In genomic region chr8:105275387-105275786, GRCm38 (mm10) we compare ENCODE assay signal across 9 mouse cellular contexts. TPM values are rescaled to one million over a fixed set of nuclear protein-coding genes. Genes with fewer than 3 reads are reported as not detected.
DNase-seq lines count a peak whose midpoint lies in the region; ATAC-seq and TF ChIP-seq lines count a peak whose summit lies in the region.
"Had no signal": no experiment of that assay in that cellular context is flagged by ENCODE, and none has a peak within 500 bp of the region (broad histone marks: within the 10 kb centered on the region; RNA-seq: fewer than 3 reads in every experiment).

No protein-coding gene starts in this region.

- peak overlapping the region; percentile 77; the same call in 1 of the 2 replicates for H3K4me2 ChIP-seq in lung, embryonic 14.5 days
- H3K4me2 ChIP-seq in hindbrain, postnatal 0 days (ENCODE audit: low read depth, low read length) = peak overlapping the region; percentile 83
- H3K4me2 ChIP-seq in neural tube, embryonic 13.5 days = peak overlapping the region; percentile 77

- 12% methylated on average over 11 of the region's 11 CpGs for WGBS in lung, embryonic 14.5 days
- 8% methylated on average over 11 of the region's 11 CpGs for WGBS in hindbrain, postnatal 0 days
- WGBS in neural tube, embryonic 13.5 days = 5% methylated on average over 11 of the region's 11 CpGs

- H3K4me3 ChIP-seq in lung, embryonic 14.5 days (ENCODE audit: low read depth, low read length) = no peak overlapping the region
- peak overlapping the region; percentile 48; the same call in 1 of the 2 replicates for H3K4me3 ChIP-seq in hindbrain, postnatal 0 days (ENCODE audit: low read length)
- H3K4me3 ChIP-seq in neural tube, embryonic 13.5 days = no peak overlapping the region

- H3K27me3 ChIP-seq in lung, embryonic 14.5 days (ENCODE audit: insufficient read depth, low read length) = peaks cover 90% of the 10 kb centered on the region
- peaks cover 28% of the 10 kb centered on the region for H3K27me3 ChIP-seq in hindbrain, postnatal 0 days (ENCODE audit: insufficient read depth, low read length)
- H3K27me3 ChIP-seq in neural tube, embryonic 13.5 days = peaks cover 99% of the 10 kb centered on the region

- peaks cover 8% of the 10 kb centered on the region for H3K4me1 ChIP-seq in lung, embryonic 14.5 days (ENCODE audit: insufficient read depth)
- H3K4me1 ChIP-seq in hindbrain, postnatal 0 days (ENCODE audit: insufficient read depth, low read length) = peaks cover 7% of the 10 kb centered on the region; the same call in 1 of the 2 replicates
- H3K4me1 ChIP-seq in neural tube, embryonic 13.5 days (replicated peaks) = peaks cover 43% of the 10 kb centered on the region

- peak; percentile 92 for DNase-seq in heart, adult 11 months
- DNase-seq in heart, adult 8-10 months (ENCODE audit: low spot score) = no peak
- no peak for DNase-seq in lung, embryonic 14.5 days
- DNase-seq in lung, adult 18-20 months = no peak
- DNase-seq in hindbrain, postnatal 0 days (ENCODE audit: low spot score) = no peak
- DNase-seq in right cerebral cortex, postnatal 25 days = no peak

- ATAC-seq in lung, embryonic 14.5 days (ENCODE audit: insufficient read depth) = no peak
- no peak for ATAC-seq in hindbrain, postnatal 0 days
- no peak for ATAC-seq in neural tube, embryonic 13.5 days (ENCODE audit: low read depth)
- ATAC-seq in granulocyte monocyte progenitor cell, adult 5-6 weeks (replicated peaks; ENCODE audit: poor library complexity, severe bottlenecking) = no peak
- ATAC-seq: inflammation-experienced regulatory T-cells, adult 6 months had no signal

- H3K36me3 ChIP-seq in lung, embryonic 14.5 days (ENCODE audit: insufficient read depth) = 0 out of 2 replicates have a peak, but pooled peaks cover 2% of the 10 kb centered on the region
- no peaks in the 10 kb centered on the region for H3K36me3 ChIP-seq in hindbrain, postnatal 0 days (ENCODE audit: insufficient read depth, low read length)
- peaks cover 8% of the 10 kb centered on the region; the same call in 1 of the 2 replicates for H3K36me3 ChIP-seq in neural tube, embryonic 13.5 days

- no peak for TF ChIP-seq CTCF in lung, embryonic 14.5 days (IDR thresholded peaks at IDR 0.05; ENCODE audit: low read depth)
- no peak for TF ChIP-seq CTCF in hindbrain, postnatal 0 days (IDR thresholded peaks at IDR 0.05; ENCODE audit: low read depth)

- H3K9ac ChIP-seq in lung, embryonic 14.5 days = no peak overlapping the region
- no peak overlapping the region for H3K9ac ChIP-seq in hindbrain, postnatal 0 days (replicated peaks; ENCODE audit: low read length)
- H3K9ac ChIP-seq in neural tube, embryonic 13.5 days = no peak overlapping the region

- no peaks in the 10 kb centered on the region for H3K9me3 ChIP-seq in lung, embryonic 14.5 days (ENCODE audit: low read depth, low read length)
- H3K9me3 ChIP-seq in hindbrain, postnatal 0 days (ENCODE audit: low read length) = no peaks in the 10 kb centered on the region
- no peaks in the 10 kb centered on the region for H3K9me3 ChIP-seq in neural tube, embryonic 13.5 days

- H3K27ac ChIP-seq in lung, embryonic 14.5 days (ENCODE audit: low read depth) = no peak overlapping the region
- H3K27ac ChIP-seq in hindbrain, postnatal 0 days = no peak overlapping the region
- no peak overlapping the region for H3K27ac ChIP-seq in neural tube, embryonic 13.5 days (replicated peaks)

RNA-seq across cellular contexts. Expression of gene Nol3, which starts 0.6 kb away (rescaled TPM):
- 10 to 100 TPM; 23.7 to 28.3 (median 27.1) TPM for total RNA-seq in heart, adult 8-10 months (2022)
- polyA plus RNA-seq in lung, embryonic 14.5 days (2014; fragmentation: Nextera tagmentation; extraction: Ambion mirVana) = 0.61 and 1.1 TPM in 2 replicates
- total RNA-seq in hindbrain, postnatal 0 days (2014; rRNA removed) = 2.1 and 2.6 TPM in 2 replicates
- polyA plus RNA-seq in hindbrain, postnatal 0 days (2015; fragmentation: Nextera tagmentation; extraction: Ambion mirVana) = 6.6 and 6.9 TPM in 2 replicates
- polyA plus RNA-seq in neural tube, embryonic 13.5 days (2015; fragmentation: Nextera tagmentation; extraction: Ambion mirVana) = 5.3 and 6.9 TPM in 2 replicates
- total RNA-seq in granulocyte monocyte progenitor cell, adult 5-6 weeks (2014; fragmentation: Nextera tagmentation) = not detected in 2 replicates
- not detected in 2 replicates for total RNA-seq in granulocyte monocyte progenitor cell, adult 5-6 weeks (2017)

RNA-seq across cellular contexts. Expression of gene Hsf4, which starts 5.8 kb away (rescaled TPM):
- total RNA-seq in heart, adult 8-10 months (2022) = 1 to 10 TPM; 3.3 to 5.0 (median 4.5) TPM
- polyA plus RNA-seq in lung, embryonic 14.5 days (2014; fragmentation: Nextera tagmentation; extraction: Ambion mirVana) = 0.33 and 0.34 TPM in 2 replicates
- total RNA-seq in hindbrain, postnatal 0 days (2014; rRNA removed) = 0.63 TPM in 1 of 2 replicates, not detected in the other
- polyA plus RNA-seq in hindbrain, postnatal 0 days (2015; fragmentation: Nextera tagmentation; extraction: Ambion mirVana) = 1.4 and 1.5 TPM in 2 replicates
- polyA plus RNA-seq in neural tube, embryonic 13.5 days (2015; fragmentation: Nextera tagmentation; extraction: Ambion mirVana) = 0.32 and 0.44 TPM in 2 replicates
- total RNA-seq in granulocyte monocyte progenitor cell, adult 5-6 weeks (2014; fragmentation: Nextera tagmentation) = not detected in 2 replicates
- not detected in 2 replicates for total RNA-seq in granulocyte monocyte progenitor cell, adult 5-6 weeks (2017)

RNA-seq across cellular contexts. Expression of gene Fbxl8, which starts 10.9 kb away (rescaled TPM):
- total RNA-seq in heart, adult 8-10 months (2022) = 1 to 10 TPM; 2.0 to 2.6 (median 2.5) TPM
- polyA plus RNA-seq in lung, embryonic 14.5 days (2014; fragmentation: Nextera tagmentation; extraction: Ambion mirVana) = 3.8 and 4.6 TPM in 2 replicates
- 0.50 and 3.1 TPM in 2 replicates for total RNA-seq in hindbrain, postnatal 0 days (2014; rRNA removed)
- polyA plus RNA-seq in hindbrain, postnatal 0 days (2015; fragmentation: Nextera tagmentation; extraction: Ambion mirVana) = 1.2 and 1.3 TPM in 2 replicates
- 1.8 and 2.0 TPM in 2 replicates for polyA plus RNA-seq in neural tube, embryonic 13.5 days (2015; fragmentation: Nextera tagmentation; extraction: Ambion mirVana)
- total RNA-seq in granulocyte monocyte progenitor cell, adult 5-6 weeks (2014; fragmentation: Nextera tagmentation) = 0.21 and 4.4 TPM in 2 replicates
- 1.7 and 3.6 TPM in 2 replicates for total RNA-seq in granulocyte monocyte progenitor cell, adult 5-6 weeks (2017)

RNA-seq across cellular contexts. Expression of gene Tradd, which starts 11.0 kb away (rescaled TPM):
- 1 to 10 TPM; 3.7 to 5.7 (median 5.2) TPM for total RNA-seq in heart, adult 8-10 months (2022)
- 24.3 and 26.1 TPM in 2 replicates for polyA plus RNA-seq in lung, embryonic 14.5 days (2014; fragmentation: Nextera tagmentation; extraction: Ambion mirVana)
- total RNA-seq in hindbrain, postnatal 0 days (2014; rRNA removed) = 11.5 and 15.6 TPM in 2 replicates
- 14.6 and 14.9 TPM in 2 replicates for polyA plus RNA-seq in hindbrain, postnatal 0 days (2015; fragmentation: Nextera tagmentation; extraction: Ambion mirVana)
- 21.4 and 25.0 TPM in 2 replicates for polyA plus RNA-seq in neural tube, embryonic 13.5 days (2015; fragmentation: Nextera tagmentation; extraction: Ambion mirVana)
- 8.7 and 9.4 TPM in 2 replicates for total RNA-seq in granulocyte monocyte progenitor cell, adult 5-6 weeks (2014; fragmentation: Nextera tagmentation)
- total RNA-seq in granulocyte monocyte progenitor cell, adult 5-6 weeks (2017) = 15.8 and 21.0 TPM in 2 replicates

RNA-seq across cellular contexts. Expression of gene 4931428F04Rik, which starts 14.3 kb away (rescaled TPM):
- total RNA-seq in heart, adult 8-10 months (2022) = 1 to 10 TPM; 1.1 to 1.6 (median 1.5) TPM
- 9.0 and 9.5 TPM in 2 replicates for polyA plus RNA-seq in lung, embryonic 14.5 days (2014; fragmentation: Nextera tagmentation; extraction: Ambion mirVana)
- total RNA-seq in hindbrain, postnatal 0 days (2014; rRNA removed) = 52.3 and 63.4 TPM in 2 replicates
- 67.3 and 82.8 TPM in 2 replicates for polyA plus RNA-seq in hindbrain, postnatal 0 days (2015; fragmentation: Nextera tagmentation; extraction: Ambion mirVana)
- polyA plus RNA-seq in neural tube, embryonic 13.5 days (2015; fragmentation: Nextera tagmentation; extraction: Ambion mirVana) = 120 and 124 TPM in 2 replicates
- 2.7 and 4.0 TPM in 2 replicates for total RNA-seq in granulocyte monocyte progenitor cell, adult 5-6 weeks (2014; fragmentation: Nextera tagmentation)
- 0.56 and 0.93 TPM in 2 replicates for total RNA-seq in granulocyte monocyte progenitor cell, adult 5-6 weeks (2017)
